Mouse (Mus musculus) lung, postnatal 0 days (tissue): Measurements from ENCODE around the gene Mgll. TPM values are rescaled to one million over a fixed set of nuclear protein-coding genes. Genes with fewer than 3 reads are reported as not detected.

Source experiments
- ATAC-seq: fragments of 200-750 bp; cut with Nextera tagmentation; 2 replicates; pipeline ENCODE4 v1.8.0; 2017; ENCODE audit warnings: moderate library complexity
- DNase-seq: peaks from one replicate; pipeline ENCODE4 v3.0.0-alpha.2; 2016; ENCODE audit warnings: low spot score
- H3K27ac ChIP-seq: fragments of 300-500 bp; sonication (generic); 2 replicates; pipeline ENCODE4 v1.5.1; 2014; ENCODE audit warnings: antibody characterized with exemption, mild to moderate bottlenecking, low read length, mixed read lengths
- H3K27me3 ChIP-seq: fragments of 300-500 bp; sonication (generic); replicated peaks from 2 replicates; pipeline ENCODE4 v1.6.1; 2014; ENCODE audit warnings: low read length, mixed read lengths; ENCODE audit not compliant: insufficient read depth
- H3K36me3 ChIP-seq: fragments of 300-500 bp; sonication (generic); 2 replicates; pipeline ENCODE4 v1.6.1; 2014; ENCODE audit warnings: low read length, mixed read lengths; ENCODE audit not compliant: insufficient read depth
- H3K4me1 ChIP-seq: fragments of 300-500 bp; sonication (generic); 2 replicates; pipeline ENCODE4 v1.6.1; 2014; ENCODE audit warnings: antibody characterized with exemption, low read depth, low read length, mixed read lengths; ENCODE audit not compliant: insufficient read depth
- H3K4me2 ChIP-seq: fragments of 300-500 bp; sonication (generic); replicated peaks from 2 replicates; pipeline ENCODE4 v1.6.1; 2014; ENCODE audit warnings: low read depth, mild to moderate bottlenecking, low read length, moderate library complexity, mixed read lengths
- H3K4me3 ChIP-seq: fragments of 300-500 bp; sonication (generic); 2 replicates; pipeline ENCODE4 v1.5.1; 2014; ENCODE audit warnings: low read depth, low read length
- H3K9ac ChIP-seq: fragments of 300-500 bp; sonication (generic); replicated peaks from 2 replicates; pipeline ENCODE4 v1.6.1; 2014; ENCODE audit warnings: low read depth, mild to moderate bottlenecking
- H3K9me3 ChIP-seq: fragments of 300-500 bp; sonication (generic); 2 replicates; pipeline ENCODE4 v1.6.1; 2016; ENCODE audit warnings: low read length, mixed read lengths
- CTCF ChIP-seq: IDR thresholded peaks from 2 replicates; pipeline ENCODE4 v1.5.1; 2016; ENCODE audit warnings: antibody characterized with exemption, mild to moderate bottlenecking
- EP300 ChIP-seq: IDR thresholded peaks from 2 replicates; pipeline ENCODE4 v1.6.1; 2016; ENCODE audit warnings: antibody characterized with exemption, mild to moderate bottlenecking, control low read depth
- WGBS: fragments of 180-500 bp; shearing (Covaris S2); extraction: QIAGEN DNeasy Blood & Tissue Kit; methylation state at CpG from one replicate; pipeline ENCODE4 v1.1.7; 2014; 5-methylcytosine and 5-hydroxymethylcytosine counted together
- polyA plus RNA-seq: library from polyadenylated mRNA; unstranded; fragments of >200 nt; fragmentation: Nextera tagmentation; extraction: Ambion mirVana; gene quantifications from 2 replicates; pipeline ENCODE4 v1.2.1, GENCODE M21; 2015

Mgll gene
- polyA plus RNA-seq, 1 experiment from 2014 or later: 123 TPM

DNA sequence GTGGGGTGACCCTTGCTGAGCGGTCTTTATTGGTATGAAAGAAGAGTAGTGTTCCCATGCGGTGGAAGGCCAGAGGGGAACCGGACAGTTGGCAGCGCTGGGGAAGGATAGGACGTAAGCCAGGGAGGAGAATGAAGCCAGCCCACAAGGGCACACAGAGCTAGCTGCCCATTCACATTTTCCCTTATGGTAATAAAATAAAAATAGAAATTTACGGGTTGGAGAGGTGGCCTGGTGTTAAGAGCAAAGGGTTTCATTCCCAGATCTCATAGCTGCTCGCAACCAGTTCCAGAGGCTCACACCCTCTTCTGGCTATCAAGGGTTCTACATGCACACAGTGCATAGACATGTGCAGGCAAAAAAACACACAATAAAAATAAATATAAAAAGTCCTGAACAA lies 125.8 kb downstream of the Mgll start:
- H3K9me3 ChIP-seq: no peaks in the 10 kb centered on the region
- no peak overlapping the region for H3K9ac ChIP-seq
- H3K36me3 ChIP-seq: no peaks in the 10 kb centered on the region
- no peak overlapping the region for H3K4me2 ChIP-seq
- H3K4me3 ChIP-seq: no peak overlapping the region
- no peaks in the 10 kb centered on the region for H3K27me3 ChIP-seq
- no peaks in the 10 kb centered on the region for H3K4me1 ChIP-seq
- WGBS: 80% methylated on average over 7 of the region's 7 CpGs
- H3K27ac ChIP-seq: no peak overlapping the region
- TF ChIP-seq EP300 (no peak), CTCF (no peak)
- ATAC-seq: no peak
- DNase-seq: no peak

DNA sequence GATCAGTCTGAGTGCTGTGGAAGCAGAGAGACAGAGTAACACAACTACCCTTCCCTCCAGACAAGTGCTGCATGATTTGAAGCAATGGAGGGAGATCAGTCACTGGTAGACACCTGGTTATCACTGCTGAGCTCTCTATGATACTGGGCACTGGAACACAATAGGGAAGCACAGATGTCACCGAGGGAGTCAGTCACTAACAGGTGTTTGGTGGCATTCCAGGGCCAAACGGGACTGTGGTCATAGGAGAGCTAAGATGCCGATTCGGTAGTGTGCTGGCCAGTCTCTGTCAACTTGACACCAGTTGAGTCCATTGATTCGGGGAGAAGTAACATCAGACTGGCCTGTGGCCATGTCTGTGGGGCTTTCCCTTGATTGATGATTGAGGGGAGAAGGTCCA lies 130.3 kb downstream of the Mgll start:
- no peak overlapping the region for H3K4me2 ChIP-seq
- no peak overlapping the region for H3K9ac ChIP-seq
- H3K36me3 ChIP-seq: no peaks in the 10 kb centered on the region
- no peaks in the 10 kb centered on the region for H3K27me3 ChIP-seq
- no peak overlapping the region for H3K4me3 ChIP-seq
- no peaks in the 10 kb centered on the region for H3K4me1 ChIP-seq
- no peaks in the 10 kb centered on the region for H3K9me3 ChIP-seq
- H3K27ac ChIP-seq: no peak overlapping the region
- no peak for DNase-seq
- TF ChIP-seq CTCF (no peak), EP300 (no peak)
- 77% methylated on average over 5 of the region's 5 CpGs for WGBS
- ATAC-seq: no peak

DNA sequence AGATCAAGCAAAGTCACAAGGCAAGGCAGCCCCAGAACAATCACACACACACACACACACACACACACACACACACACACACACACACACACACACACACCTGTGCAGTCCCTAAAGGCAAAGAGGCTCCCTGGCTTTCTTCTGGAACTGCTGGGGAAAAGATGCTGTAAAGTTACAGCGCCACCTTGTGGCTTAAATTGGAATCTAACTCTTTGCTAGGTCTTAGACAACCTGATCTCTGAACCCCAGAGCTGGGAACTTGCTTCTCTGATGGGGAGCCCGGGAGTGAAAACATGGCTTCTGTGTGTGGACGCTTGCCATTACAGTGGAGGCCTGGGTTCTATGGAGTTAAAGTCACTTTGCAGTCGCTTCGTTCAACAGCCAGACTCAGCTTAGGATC lies 131.4 kb downstream of the Mgll start:
- WGBS: 15% methylated on average over 5 of the region's 5 CpGs
- peak; percentile 66 for ATAC-seq
- H3K9ac ChIP-seq: no peak overlapping the region

DNA sequence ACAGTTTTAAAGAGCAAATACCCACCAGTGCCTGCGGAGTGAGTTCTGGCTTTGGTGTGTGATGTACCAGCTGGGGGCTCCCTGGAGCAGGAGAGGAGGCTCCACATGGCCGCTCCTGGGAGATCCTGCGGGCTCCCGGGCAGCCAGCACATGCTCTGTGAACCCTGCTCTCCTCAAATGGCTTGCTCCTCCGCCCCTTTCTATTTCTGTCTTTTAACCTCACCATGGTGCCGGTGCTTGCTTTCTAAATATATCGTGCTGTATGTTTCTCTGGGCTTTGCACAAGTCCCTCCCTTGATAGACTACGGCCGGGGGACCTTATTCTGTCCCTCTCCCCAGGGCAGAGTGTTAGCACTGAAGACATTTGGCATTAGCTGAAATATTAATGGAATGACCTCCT lies 133.0 kb downstream of the Mgll start:
- Histone ChIP-seq H3K4me2 (no peak overlapping the region), H3K36me3 (no peaks in the 10 kb centered on the region), H3K27ac (no peak overlapping the region), H3K9ac (no peak overlapping the region), H3K9me3 (no peaks in the 10 kb centered on the region), H3K27me3 (no peaks in the 10 kb centered on the region), H3K4me1 (no peaks in the 10 kb centered on the region), H3K4me3 (no peak overlapping the region)
- ATAC-seq (no peak), DNase-seq (no peak)
- peak; percentile 50 for TF ChIP-seq CTCF
- TF ChIP-seq EP300: no peak
- WGBS: 33% methylated on average over 9 of the region's 9 CpGs

More for the DNA sequence above, 131.4 kb downstream of the Mgll start:
- Histone ChIP-seq H3K4me3 (no peak overlapping the region), H3K4me1 (no peaks in the 10 kb centered on the region), H3K27me3 (no peaks in the 10 kb centered on the region), H3K9me3 (no peaks in the 10 kb centered on the region), H3K27ac (no peak overlapping the region), H3K36me3 (no peaks in the 10 kb centered on the region), H3K4me2 (no peak overlapping the region)
- DNase-seq: peak; percentile 73
- peak; percentile 86 for TF ChIP-seq CTCF
- no peak for TF ChIP-seq EP300

DNA sequence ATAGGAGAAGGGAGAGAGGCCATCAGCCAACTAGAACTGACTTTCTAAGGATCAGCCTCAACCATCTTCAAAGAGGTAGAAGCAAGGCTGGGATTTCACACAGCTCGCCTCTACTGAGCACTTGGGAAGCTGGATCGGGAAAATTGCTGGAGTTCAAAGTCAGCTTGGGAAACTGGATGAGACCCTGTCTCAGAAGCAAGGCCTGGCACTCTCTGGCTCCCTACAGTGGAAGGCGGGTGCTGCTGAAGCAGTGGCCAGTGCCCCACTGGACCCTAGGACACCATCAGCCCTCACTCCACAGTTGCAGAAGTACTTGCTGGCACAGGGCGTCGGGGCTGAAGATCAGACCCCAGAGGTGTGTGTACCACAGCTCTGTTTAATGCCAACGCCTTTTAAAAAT lies 133.6 kb downstream of the Mgll start:
- H3K4me1 ChIP-seq: no peaks in the 10 kb centered on the region
- no peak overlapping the region for H3K4me3 ChIP-seq
- H3K27ac ChIP-seq: no peak overlapping the region
- no peaks in the 10 kb centered on the region for H3K36me3 ChIP-seq
- no peak overlapping the region for H3K9ac ChIP-seq
- ATAC-seq (no peak), DNase-seq (no peak)
- no peaks in the 10 kb centered on the region for H3K27me3 ChIP-seq
- TF ChIP-seq EP300 (no peak), CTCF (no peak)
- H3K9me3 ChIP-seq: no peaks in the 10 kb centered on the region
- H3K4me2 ChIP-seq: no peak overlapping the region
- WGBS: 80% methylated on average over 6 of the region's 6 CpGs

DNA sequence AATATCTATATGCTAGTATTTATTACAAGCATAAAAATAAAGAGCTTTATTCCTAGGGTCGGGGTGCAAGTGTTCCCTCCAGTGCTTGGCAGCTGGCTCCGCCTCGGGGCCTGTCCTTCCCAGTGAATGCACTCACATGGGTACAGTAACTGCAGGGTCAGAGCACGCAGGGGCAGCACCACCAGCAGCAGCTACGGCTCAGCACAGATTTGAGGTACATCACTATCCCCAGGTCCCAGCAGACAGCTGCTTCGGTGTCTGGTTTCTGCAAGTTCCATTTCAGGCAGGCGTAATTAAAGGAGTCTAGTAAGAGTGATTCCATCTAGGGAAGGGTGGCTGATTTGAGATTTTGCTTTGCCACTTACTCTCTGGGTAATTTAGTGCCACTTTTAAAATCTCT lies 134.1 kb downstream of the Mgll start:
- Histone ChIP-seq H3K9ac (no peak overlapping the region), H3K27ac (no peak overlapping the region), H3K4me2 (no peak overlapping the region), H3K27me3 (no peaks in the 10 kb centered on the region), H3K4me1 (no peaks in the 10 kb centered on the region), H3K9me3 (no peaks in the 10 kb centered on the region), H3K36me3 (no peaks in the 10 kb centered on the region), H3K4me3 (no peak overlapping the region)
- 74% methylated on average over 7 of the region's 7 CpGs for WGBS
- TF ChIP-seq CTCF (no peak), EP300 (no peak)
- no peak for DNase-seq
- ATAC-seq: no peak

DNA sequence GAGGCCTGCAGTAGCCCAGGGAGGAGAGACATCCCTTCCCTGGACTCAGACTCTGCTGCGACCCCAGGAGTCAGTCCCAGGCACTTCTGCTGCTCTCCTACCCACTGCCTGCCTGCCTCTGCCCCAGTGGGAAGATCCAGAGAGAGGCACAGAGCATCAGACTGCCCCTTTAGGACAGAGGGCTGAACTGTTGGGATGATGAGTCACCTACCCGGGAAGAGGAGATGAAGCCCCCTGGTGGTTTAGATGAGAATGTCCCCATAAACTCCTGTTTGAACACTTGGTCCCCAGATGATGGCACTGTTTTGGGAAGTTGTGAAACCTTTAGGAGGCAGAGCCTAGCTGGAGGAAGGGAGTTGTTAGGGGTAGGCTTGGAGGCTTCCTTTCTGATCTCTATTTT lies 136.7 kb downstream of the Mgll start:
- WGBS: 13% methylated on average over 2 of the region's 2 CpGs
- no peak overlapping the region for H3K9ac ChIP-seq
- DNase-seq (peak; percentile 91), ATAC-seq (peak; percentile 85)
- H3K27ac ChIP-seq: no peak overlapping the region
- H3K27me3 ChIP-seq: no peaks in the 10 kb centered on the region
- H3K4me3 ChIP-seq: no peak overlapping the region
- H3K4me1 ChIP-seq: no peaks in the 10 kb centered on the region
- TF ChIP-seq CTCF (peak; percentile 93), EP300 (no peak)
- no peaks in the 10 kb centered on the region for H3K9me3 ChIP-seq
- no peak overlapping the region for H3K4me2 ChIP-seq
- no peaks in the 10 kb centered on the region for H3K36me3 ChIP-seq
